Mouse (Mus musculus) ES-E14 (cell line): ENCODE results near the gene Rubcnl. TPM values are rescaled to one million over a fixed set of nuclear protein-coding genes. Genes with fewer than 3 reads are reported as not detected.

ENCODE experiments used
- DNase-seq: peaks from one replicate; pipeline ENCODE4 v3.0.0-alpha.2; 2013; ENCODE audit warnings: low read depth, low spot score
- H3K27ac ChIP-seq: 2 replicates; pipeline ENCODE4 v1.5.1; 2012; ENCODE audit warnings: low read depth, mild to moderate bottlenecking, low read length, moderate library complexity, mixed read lengths; ENCODE audit not compliant: poor library complexity, insufficient read depth, severe bottlenecking
- H3K36me3 ChIP-seq: 2 replicates; pipeline ENCODE4 v1.6.1; 2012; ENCODE audit warnings: mild to moderate bottlenecking, low read length, moderate library complexity, mixed read lengths; ENCODE audit not compliant: control insufficient read depth, poor library complexity, insufficient read depth, severe bottlenecking
- H3K4me1 ChIP-seq, 2 experiments: fragments of 150-350 bp in 1 of 2; sonication (generic) in 1 of 2; 2 replicates each; pipeline ENCODE4 v1.6.1; 2012; ENCODE audit warnings: low read length in 2 of 2, mild to moderate bottlenecking in 1 of 2, mixed read lengths in 1 of 2; ENCODE audit not compliant: control insufficient read depth in 2 of 2, insufficient read depth in 2 of 2, poor library complexity in 1 of 2
- H3K4me3 ChIP-seq, 2 experiments: fragments of 150-350 bp in 1 of 2; sonication (generic) in 1 of 2; 2 replicates each; pipeline ENCODE4 v1.5.1; 2012; ENCODE audit warnings: low read length in 2 of 2, low read depth in 1 of 2, mild to moderate bottlenecking in 1 of 2, mixed read lengths in 1 of 2; ENCODE audit not compliant: insufficient read depth in 1 of 2, poor library complexity in 1 of 2, severe bottlenecking in 1 of 2
- H3K9ac ChIP-seq: 2 replicates; pipeline ENCODE4 v1.6.1; 2012; ENCODE audit warnings: low read depth, mild to moderate bottlenecking, low read length, mixed read lengths; ENCODE audit not compliant: poor library complexity, insufficient read depth, severe bottlenecking
- H3K9me3 ChIP-seq: fragments of 150-350 bp; sonication (generic); 2 replicates; pipeline ENCODE4 v1.6.1; 2012; ENCODE audit warnings: low read depth, mild to moderate bottlenecking, low read length; ENCODE audit not compliant: control insufficient read depth, insufficient read depth
- CHD2 ChIP-seq: IDR thresholded peaks from 2 replicates; pipeline ENCODE4 v1.6.1; 2014; ENCODE audit warnings: mild to moderate bottlenecking, low read depth, low read length, inconsistent platforms
- HCFC1 ChIP-seq: IDR thresholded peaks from 2 replicates; pipeline ENCODE4 v1.6.1; 2012; ENCODE audit warnings: low read length, inconsistent platforms, borderline replicate concordance; ENCODE audit not compliant: insufficient read depth
- MAFK ChIP-seq: IDR thresholded peaks from 2 replicates; pipeline ENCODE4 v1.6.1; 2014; ENCODE audit warnings: mild to moderate bottlenecking, low read depth, low read length, inconsistent platforms; ENCODE audit not compliant: insufficient read depth
- ZC3H11A ChIP-seq: IDR thresholded peaks from 2 replicates; pipeline ENCODE4 v1.6.1; 2012; ENCODE audit warnings: low read depth, mild to moderate bottlenecking, inconsistent platforms, low read length, borderline replicate concordance
- ZNF384 ChIP-seq: IDR thresholded peaks from 2 replicates; pipeline ENCODE4 v1.6.1; 2012; ENCODE audit warnings: low read depth, low read length, inconsistent platforms
- in situ Hi-C, 2 experiments: fragments of 600-800 bp; cut with MboI; formaldehyde crosslinking; loops; one replicate each; pipeline ENCODE4 v1.15.1; 2025; ENCODE audit warnings: low sequenced_read_pairs in 2 of 2, inconsistent platforms in 1 of 2; ENCODE audit not compliant: unreplicated experiment in 2 of 2
- total RNA-seq: library from RNA; depleted of rRNA; stranded (reverse); fragments of 300-350 nt; gene quantifications from 2 replicates; pipeline ENCODE4 v1.2.3, GENCODE M21; 2012

The Rubcnl gene
- total RNA-seq, 1 experiment: 0.09 TPM

GRCm38 (mm10) chr14:74985658-74986057 is 30.2 kb upstream of the Rubcnl start:
- TF ChIP-seq CHD2 (no peak), ZC3H11A (no peak), ZNF384 (no peak), MAFK (no peak), HCFC1 (no peak)
- Histone ChIP-seq H3K9ac (no peak overlapping the region), H3K36me3 (no peaks in the 10 kb centered on the region), H3K4me1 (peaks cover 0 to 3% of the 10 kb centered on the region in 2 experiments; a peak in 1 of 4 replicates), H3K27ac (no peak overlapping the region), H3K9me3 (no peaks in the 10 kb centered on the region), H3K4me3 (no peak overlapping the region)
- no peak for DNase-seq
- in situ Hi-C loops: loop anchor here (25.0 kb wide), 1 partner anchor 223 kb away; no protein-coding TSS in a partner anchor

- Histone ChIP-seq H3K4me3 (no peak overlapping the region), H3K9ac (no peak overlapping the region), H3K27ac (no peak overlapping the region), H3K4me1 (peaks cover 0 to 3% of the 10 kb centered on the region in 2 experiments; a peak in 1 of 4 replicates), H3K36me3 (no peaks in the 10 kb centered on the region), H3K9me3 (no peaks in the 10 kb centered on the region)
- in situ Hi-C loops: loop anchor here (25.0 kb wide), 1 partner anchor 224 kb away; no protein-coding TSS in a partner anchor
- DNase-seq: no peak
- TF ChIP-seq ZNF384 (no peak), HCFC1 (no peak), MAFK (no peak), CHD2 (no peak), ZC3H11A (no peak)
Measured at GRCm38 (mm10) chr14:74986527-74986926, 29.3 kb upstream of the Rubcnl start.

- Histone ChIP-seq H3K4me1 (peaks cover 0 to 3% of the 10 kb centered on the region in 2 experiments; a peak in 1 of 4 replicates), H3K9me3 (no peaks in the 10 kb centered on the region), H3K36me3 (no peaks in the 10 kb centered on the region), H3K4me3 (no peak overlapping the region), H3K27ac (no peak overlapping the region), H3K9ac (no peak overlapping the region)
- in situ Hi-C loops: loop anchor here (25.0 kb wide), 1 partner anchor 227 kb away; no protein-coding TSS in a partner anchor
- no peak for DNase-seq
- TF ChIP-seq ZC3H11A (no peak), HCFC1 (no peak), CHD2 (no peak), ZNF384 (no peak), MAFK (no peak)
Measured at GRCm38 (mm10) chr14:74989322-74989721, 26.5 kb upstream of the Rubcnl start.

GRCm38 (mm10) chr14:74989909-74990308 is 25.9 kb upstream of the Rubcnl start:
- Histone ChIP-seq H3K4me1 (peaks cover 0 to under 1% of the 10 kb centered on the region in 2 experiments; a peak in 1 of 4 replicates), H3K9me3 (no peaks in the 10 kb centered on the region), H3K4me3 (no peak overlapping the region), H3K36me3 (no peaks in the 10 kb centered on the region), H3K9ac (no peak overlapping the region), H3K27ac (no peak overlapping the region)
- no peak for TF ChIP-seq CHD2
- TF ChIP-seq HCFC1: no peak
- TF ChIP-seq ZC3H11A: no peak
- TF ChIP-seq MAFK: no peak
- TF ChIP-seq ZNF384: no peak
- in situ Hi-C loops: loop anchor here (25.0 kb wide), 1 partner anchor 228 kb away; no protein-coding TSS in a partner anchor
- no peak for DNase-seq
